Mouse (Mus musculus) liver, adult 2 months (tissue): Measurements from ENCODE around the gene Psmc6.

Experiments
- CTCF ChIP-seq: fragments of 200-500 bp; IDR thresholded peaks from 2 replicates; pipeline ENCODE4 v1.5.1; 2011; ENCODE audit warnings: low read depth, low read length, control low read depth
- POLR2A ChIP-seq: fragments of 200-500 bp; IDR thresholded peaks from 2 replicates; pipeline ENCODE4 v1.6.1; 2011; ENCODE audit warnings: low read length, control low read depth; ENCODE audit not compliant: insufficient read depth; ENCODE audit errors: extremely low read depth

GRCm38 (mm10) chr14:45364211-45365195, 34.9 kb downstream of the Psmc6 start:
- TF ChIP-seq CTCF (peak; percentile 6; the same call in 1 of the 2 replicates), POLR2A (no peak)
